Mouse (Mus musculus): ENCODE measurements around the gene Gm14296. TPM values are rescaled to one million over a fixed set of nuclear protein-coding genes. Genes with fewer than 3 reads are reported as not detected.
"Not testable (repeated sequence)": the region's sequence is repeated elsewhere in the genome, so short reads cannot be mapped to it uniquely, and the experiment has no call there.

The Gm14296 gene
- total RNA-seq (2021), result 10 to 100 TPM; 17.6 to 19.1 TPM

GRCm38 (mm10) chr2:176927709-176928108 is at the start of gene Gm14296:
Gene Gm14296, minus strand, starts transcription at chr2:176927809.
- DNase-seq (ENCODE audit: low spot score in 2 of 2); intact Hi-C loops (cut with DNase I): not testable (repeated sequence)

- intact Hi-C loops (cut with DNase I); DNase-seq (ENCODE audit: low spot score in 2 of 2): not testable (repeated sequence)
Measured at GRCm38 (mm10) chr2:176905464-176905863, 22.1 kb downstream of the Gm14296 start.

Other genes with a start within 250 kb of the Gm14296 start
- 10 to 100 TPM; 30.3 to 31.0 TPM for gene Gm14305, start 219.5 kb downstream of the Gm14296 start, total RNA-seq (2021)
- 10 to 100 TPM; 15.5 to 20.7 TPM for gene Gm14295, start 129.2 kb downstream of the Gm14296 start, total RNA-seq (2021)
- not detected for gene Gm14408, start 96.7 kb downstream of the Gm14296 start, total RNA-seq (2021)
- gene Gm14419, start 73.1 kb upstream of the Gm14296 start, total RNA-seq (2021), result 10 to 100 TPM; 64.9 to 65.0 TPM
- 1 to 10 TPM; 1.4 to 1.9 TPM for gene Gm14401, start 146.5 kb upstream of the Gm14296 start, total RNA-seq (2021)

All from left cerebral cortex, postnatal 25 days (tissue).